Mouse (Mus musculus) CD8-positive naive resting alpha-beta T cell, adult 57 days (primary cell): Measurements from ENCODE around the gene Fabp1. TPM values are rescaled to one million over a fixed set of nuclear protein-coding genes. Genes with fewer than 3 reads are reported as not detected.

Experiments
- total RNA-seq: library from RNA; stranded (reverse); gene quantifications from one replicate; pipeline ENCODE4 v1.2.4, GENCODE M21; 2023

Gene Fabp1
- total RNA-seq = not detected

DNA sequence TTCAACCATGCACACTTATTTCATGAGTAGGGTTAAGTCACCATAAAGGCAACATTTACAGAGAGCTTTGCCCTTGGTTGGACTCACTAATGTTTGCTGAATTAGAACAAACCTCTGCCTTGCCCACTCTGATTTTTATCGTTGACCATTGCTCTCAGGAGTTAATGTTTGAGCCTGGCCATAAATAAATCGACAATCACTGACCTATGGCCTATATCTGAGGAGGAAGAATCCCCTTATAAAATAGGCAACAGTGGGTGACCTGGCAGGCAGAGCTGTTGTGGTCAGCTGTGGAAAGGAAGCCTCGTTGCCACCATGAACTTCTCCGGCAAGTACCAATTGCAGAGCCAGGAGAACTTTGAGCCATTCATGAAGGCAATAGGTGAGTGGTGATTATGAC is at the start of gene Fabp1:
Fabp1 (plus strand) TSS at position 216 of the 400 bp plus-strand sequence.

Other genes with a start within 250 kb of the Fabp1 start
- not detected for gene Foxi3, start 243.3 kb upstream of the Fabp1 start, total RNA-seq
- gene Thnsl2, start 55.4 kb upstream of the Fabp1 start, total RNA-seq = 0.86 TPM
- gene Krcc1, start 71.8 kb downstream of the Fabp1 start, total RNA-seq = 36.2 TPM
- gene Smyd1, start 122.4 kb downstream of the Fabp1 start, total RNA-seq = 1.2 TPM
- gene Cd8b1, start 123.0 kb downstream of the Fabp1 start, total RNA-seq = 734 TPM
- 666 TPM for gene Cd8a, start 173.6 kb downstream of the Fabp1 start, total RNA-seq
- 85.6 TPM for gene Rmnd5a, start 240.8 kb downstream of the Fabp1 start, total RNA-seq